Mouse (Mus musculus): ENCODE measurements around the gene Celf2.

The Celf2 gene

GRCm38 (mm10) chr2:7173271-7174064, 335.9 kb downstream of the Celf2 start:
- peak; percentile 79 for DNase-seq

GRCm38 (mm10) chr2:7171087-7171696, 338.2 kb downstream of the Celf2 start:
- DNase-seq = no peak

GRCm38 (mm10) chr2:7165786-7166185, 343.6 kb downstream of the Celf2 start:
- no peak for DNase-seq

GRCm38 (mm10) chr2:7160108-7160507, 349.3 kb downstream of the Celf2 start:
- no peak for DNase-seq

- no peak for DNase-seq
These were observed 362.1 kb downstream of the Celf2 start for GRCm38 (mm10) chr2:7147303-7147702.

- no peak for DNase-seq
These were observed 363.8 kb downstream of the Celf2 start for GRCm38 (mm10) chr2:7145541-7146043.

GRCm38 (mm10) chr2:7144871-7145270, 364.5 kb downstream of the Celf2 start:
- no peak for DNase-seq

GRCm38 (mm10) chr2:7123366-7123765, 386.0 kb downstream of the Celf2 start:
- DNase-seq = no peak

- DNase-seq = no peak
These were observed 393.6 kb downstream of the Celf2 start for GRCm38 (mm10) chr2:7115801-7116200.

GRCm38 (mm10) chr2:7115161-7115560, 394.2 kb downstream of the Celf2 start:
- DNase-seq = no peak

GRCm38 (mm10) chr2:7113738-7114137, 395.6 kb downstream of the Celf2 start:
- no peak for DNase-seq

GRCm38 (mm10) chr2:7112156-7112813, 397.1 kb downstream of the Celf2 start:
- no peak for DNase-seq

- no peak for DNase-seq
These were observed 415.9 kb downstream of the Celf2 start for GRCm38 (mm10) chr2:7093414-7093813.

GRCm38 (mm10) chr2:7092641-7093040, 416.7 kb downstream of the Celf2 start:
- no peak for DNase-seq

GRCm38 (mm10) chr2:7090496-7090895, 418.9 kb downstream of the Celf2 start:
- no peak for DNase-seq

- peak; percentile 35 for DNase-seq
These were observed 420.1 kb downstream of the Celf2 start for GRCm38 (mm10) chr2:7089069-7089834.

GRCm38 (mm10) chr2:7088536-7088935, 420.8 kb downstream of the Celf2 start:
- no peak for DNase-seq

- no peak for DNase-seq
These were observed 421.9 kb downstream of the Celf2 start for GRCm38 (mm10) chr2:7087480-7087879.

GRCm38 (mm10) chr2:7083489-7084090, 425.8 kb downstream of the Celf2 start:
- DNase-seq = no peak

GRCm38 (mm10) chr2:7082376-7083025, 426.9 kb downstream of the Celf2 start:
- DNase-seq = no peak

- DNase-seq = peak; percentile 34
These were observed 428.3 kb downstream of the Celf2 start for GRCm38 (mm10) chr2:7080794-7081783.
